Mouse (Mus musculus) olfactory bulb, adult 2 months (tissue): ENCODE measurements around the gene Tnfrsf13b. TPM values are rescaled to one million over a fixed set of nuclear protein-coding genes. Genes with fewer than 3 reads are reported as not detected.
"Not testable (repeated sequence)": the region's sequence is repeated elsewhere in the genome, so short reads cannot be mapped to it uniquely, and the experiment has no call there.

ENCODE experiments used
- H3K27ac ChIP-seq: fragments of 200-500 bp; 2 replicates; pipeline ENCODE4 v1.5.1; 2012; ENCODE audit warnings: low read depth, low read length; ENCODE audit not compliant: insufficient read depth
- H3K4me1 ChIP-seq: fragments of 200-500 bp; 2 replicates; pipeline ENCODE4 v1.6.1; 2012; ENCODE audit warnings: low read length; ENCODE audit not compliant: control insufficient read depth, insufficient read depth
- H3K4me3 ChIP-seq: fragments of 200-500 bp; 2 replicates; pipeline ENCODE4 v1.5.1; 2012; ENCODE audit warnings: mild to moderate bottlenecking, low read depth, low read length, moderate library complexity; ENCODE audit not compliant: insufficient read depth
- CTCF ChIP-seq: fragments of 200-500 bp; IDR thresholded peaks from 2 replicates; pipeline ENCODE4 v1.5.1; 2012; ENCODE audit warnings: low read depth, mild to moderate bottlenecking, low read length, moderate library complexity; ENCODE audit not compliant: insufficient read depth
- POLR2A ChIP-seq: fragments of 200-500 bp; IDR thresholded peaks from 2 replicates; pipeline ENCODE4 v1.6.1; 2012; ENCODE audit warnings: mild to moderate bottlenecking, low read depth, low read length, moderate library complexity; ENCODE audit not compliant: insufficient read depth
- WGBS: fragments of 180-500 bp; shearing (Covaris S2); methylation state at CpG from one replicate; pipeline ENCODE4 v1.1.7; 2018; 5-methylcytosine and 5-hydroxymethylcytosine counted together
- polyA plus RNA-seq: library from polyadenylated mRNA; stranded (reverse); fragments of >200 nt; gene quantifications from 2 replicates; pipeline ENCODE4 v1.2.4, GENCODE M21; 2012; ENCODE audit warnings: low replicate concordance; ENCODE audit not compliant: missing spikeins, insufficient read depth, insufficient read length

The Tnfrsf13b gene
- polyA plus RNA-seq, 1 experiment, result not detected

DNA sequence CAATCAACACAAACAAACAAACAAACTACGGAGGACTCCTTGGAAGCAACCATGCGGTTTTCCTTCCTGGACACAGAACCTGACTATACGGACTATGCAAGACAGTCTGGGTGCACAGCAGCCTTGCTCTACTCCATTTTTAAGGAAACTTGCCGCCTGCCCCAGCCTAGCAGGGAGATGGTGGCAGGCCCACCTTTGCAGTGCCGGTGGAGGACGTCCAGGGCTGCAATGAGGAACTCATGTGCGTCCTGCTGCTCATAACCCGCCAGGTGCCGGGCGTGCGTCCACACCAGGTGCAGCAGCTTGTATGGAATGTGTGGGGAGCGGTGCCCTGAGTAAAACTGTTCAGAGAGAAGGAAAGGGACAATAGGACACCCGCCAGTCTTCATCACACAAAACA is 34.6 kb downstream of the Tnfrsf13b start:
- 90% methylated on average over 13 of the region's 13 CpGs for WGBS
- no peak for TF ChIP-seq CTCF
- no peak for TF ChIP-seq POLR2A
- Histone ChIP-seq H3K27ac (no peak overlapping the region), H3K4me3 (no peak overlapping the region), H3K4me1 (no peaks in the 10 kb centered on the region)

DNA sequence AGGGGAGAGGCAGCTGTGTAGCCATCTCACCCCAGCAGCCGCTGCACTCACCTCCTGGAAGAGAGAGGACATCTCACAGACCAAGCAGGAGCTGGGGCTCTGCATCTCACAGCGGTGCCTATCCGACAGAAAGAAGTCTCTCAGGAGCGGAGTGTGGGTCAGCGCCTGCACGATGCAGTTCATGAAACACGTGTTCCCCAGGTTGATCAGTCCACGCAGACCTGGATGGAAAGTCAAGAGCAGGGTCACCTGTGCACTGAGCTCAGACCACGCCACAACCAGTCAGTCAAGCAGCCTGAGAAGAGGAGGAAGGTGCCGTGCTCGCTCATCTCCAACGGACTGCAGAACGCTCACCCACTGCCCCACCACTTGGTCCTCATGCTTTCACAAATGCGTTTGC is 36.2 kb downstream of the Tnfrsf13b start:
- 94% methylated on average over 14 of the region's 14 CpGs for WGBS
- H3K4me1 ChIP-seq, result no peaks in the 10 kb centered on the region
- TF ChIP-seq POLR2A, result no peak
- TF ChIP-seq CTCF, result no peak
- no peak overlapping the region for H3K4me3 ChIP-seq
- H3K27ac ChIP-seq, result no peak overlapping the region

DNA sequence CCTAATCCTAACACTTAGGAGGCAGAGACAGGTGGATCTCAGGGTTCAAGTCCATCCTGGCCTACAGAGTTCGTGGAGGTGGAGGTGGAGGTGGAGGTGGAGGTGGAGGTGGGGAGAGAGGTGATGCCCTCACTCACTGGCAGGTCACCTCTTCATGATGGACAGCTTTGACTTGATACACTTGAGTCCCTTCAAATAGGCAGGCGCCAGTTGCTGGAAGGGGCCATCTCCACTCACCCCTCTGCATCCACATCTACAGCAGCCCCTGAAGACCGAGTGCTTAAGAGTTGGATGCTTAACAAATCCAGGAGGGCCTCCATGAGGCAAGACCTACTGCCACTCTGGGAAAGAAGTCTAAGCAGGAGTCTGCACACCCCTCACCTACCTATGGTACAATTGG is 36.8 kb downstream of the Tnfrsf13b start:
- H3K4me3 ChIP-seq, result no peak overlapping the region
- WGBS, result 86% methylated on average over 3 of the region's 3 CpGs

DNA sequence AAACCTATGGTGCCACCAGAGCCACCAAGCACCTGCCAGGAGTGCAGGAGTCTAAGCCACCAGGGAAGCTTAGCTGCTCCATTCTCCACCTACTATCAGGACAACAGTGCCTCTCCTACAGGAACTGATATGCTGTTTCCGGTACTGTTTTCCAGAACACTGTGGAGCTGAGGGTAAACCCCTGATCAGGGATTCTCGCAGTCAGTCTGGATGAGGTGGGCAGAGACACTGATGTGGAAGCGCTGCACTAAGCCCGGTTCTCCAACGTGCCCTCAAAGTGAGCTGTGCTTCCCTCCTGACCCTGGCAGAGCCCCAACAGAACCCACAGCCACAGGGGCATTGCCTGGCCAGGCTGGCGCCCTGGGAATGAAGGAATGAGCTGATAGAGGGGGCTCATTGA is 37.8 kb downstream of the Tnfrsf13b start:
- Histone ChIP-seq H3K27ac (no peak overlapping the region), H3K4me3 (no peak overlapping the region), H3K4me1 (peaks cover 8% of the 10 kb centered on the region)
- 89% methylated on average over 6 of the region's 6 CpGs for WGBS
- TF ChIP-seq POLR2A (no peak), CTCF (no peak)

More for the DNA sequence above, 36.8 kb downstream of the Tnfrsf13b start:
- peaks cover 4% of the 10 kb centered on the region; the same call in 1 of the 2 replicates for H3K4me1 ChIP-seq
- no peak overlapping the region for H3K27ac ChIP-seq
- no peak for TF ChIP-seq CTCF

DNA sequence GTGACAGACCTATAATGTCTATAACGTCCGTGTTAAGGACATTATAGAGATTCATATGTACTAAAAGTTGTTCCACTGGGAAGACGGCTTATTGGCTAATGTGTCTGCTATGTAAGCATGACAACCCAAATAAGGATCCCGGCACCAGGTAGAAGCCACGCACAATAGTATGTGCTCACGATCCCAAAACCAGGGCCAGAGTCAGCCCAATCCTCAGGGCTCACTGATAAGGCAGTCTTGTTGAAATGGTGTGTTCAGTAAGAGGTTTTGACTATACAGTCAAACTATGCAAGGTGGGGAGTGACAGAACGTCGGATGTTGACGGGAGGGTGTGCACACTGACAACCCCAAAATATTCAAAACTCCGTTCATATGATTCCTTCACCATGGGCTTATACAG is 38.3 kb downstream of the Tnfrsf13b start:
- no peak overlapping the region for H3K4me3 ChIP-seq
- peaks cover 10% of the 10 kb centered on the region for H3K4me1 ChIP-seq
- TF ChIP-seq CTCF (no peak), POLR2A (no peak)
- WGBS, result 93% methylated on average over 10 of the region's 10 CpGs
- H3K27ac ChIP-seq, result no peak overlapping the region

DNA sequence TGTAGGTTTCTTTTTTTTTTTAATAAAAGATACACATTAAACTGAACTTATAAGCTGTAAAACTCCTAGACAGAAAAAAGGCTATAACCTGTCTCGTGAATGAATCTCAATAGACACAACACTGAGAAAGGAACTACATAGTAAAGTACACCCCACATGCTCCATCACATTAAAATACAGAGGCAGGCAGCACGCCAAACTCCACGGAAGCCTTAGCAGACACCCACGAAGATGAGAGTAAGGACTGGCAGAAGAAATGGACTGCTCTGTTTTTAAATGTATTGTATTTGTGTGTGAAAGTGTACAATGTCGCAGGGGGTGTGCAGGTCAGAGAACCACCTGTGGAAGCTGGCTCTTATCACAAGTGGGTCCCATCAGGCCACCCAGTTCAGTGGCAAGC is 43.6 kb downstream of the Tnfrsf13b start:
- whole genome bisulfite sequencing, result 35% methylated on average over 5 of the region's 5 CpGs
- Histone ChIP-seq H3K4me1 (peaks cover 23% of the 10 kb centered on the region), H3K27ac (no peak overlapping the region), H3K4me3 (no peak overlapping the region)
- no peak for TF ChIP-seq CTCF
- no peak for TF ChIP-seq POLR2A

DNA sequence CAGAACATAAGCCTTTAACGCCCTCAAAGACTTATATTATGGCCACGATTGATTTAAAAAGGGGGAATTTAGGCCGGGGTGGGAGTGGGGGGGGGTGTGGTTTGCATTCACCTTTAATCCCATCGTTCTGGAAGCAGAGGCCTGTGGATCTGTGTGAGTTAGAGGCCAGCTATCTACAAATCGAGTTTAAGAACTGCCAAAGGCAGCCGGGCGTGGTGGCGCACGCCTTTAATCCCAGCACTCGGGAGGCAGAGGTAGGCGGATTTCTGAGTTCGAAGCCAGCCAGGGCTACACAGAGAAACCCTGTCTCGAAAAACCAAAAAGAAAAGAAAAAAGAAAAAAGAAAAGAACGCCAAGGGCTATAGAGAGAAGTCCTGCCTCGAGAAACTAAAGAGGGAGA is 46.9 kb downstream of the Tnfrsf13b start:
- H3K4me1 ChIP-seq, result peaks cover 17% of the 10 kb centered on the region
- WGBS, result 16% methylated on average over 15 of the region's 15 CpGs
- H3K4me3 ChIP-seq, result peak overlapping the region; percentile 21; the same call in 1 of the 2 replicates
- not testable (repeated sequence) for H3K27ac ChIP-seq

DNA sequence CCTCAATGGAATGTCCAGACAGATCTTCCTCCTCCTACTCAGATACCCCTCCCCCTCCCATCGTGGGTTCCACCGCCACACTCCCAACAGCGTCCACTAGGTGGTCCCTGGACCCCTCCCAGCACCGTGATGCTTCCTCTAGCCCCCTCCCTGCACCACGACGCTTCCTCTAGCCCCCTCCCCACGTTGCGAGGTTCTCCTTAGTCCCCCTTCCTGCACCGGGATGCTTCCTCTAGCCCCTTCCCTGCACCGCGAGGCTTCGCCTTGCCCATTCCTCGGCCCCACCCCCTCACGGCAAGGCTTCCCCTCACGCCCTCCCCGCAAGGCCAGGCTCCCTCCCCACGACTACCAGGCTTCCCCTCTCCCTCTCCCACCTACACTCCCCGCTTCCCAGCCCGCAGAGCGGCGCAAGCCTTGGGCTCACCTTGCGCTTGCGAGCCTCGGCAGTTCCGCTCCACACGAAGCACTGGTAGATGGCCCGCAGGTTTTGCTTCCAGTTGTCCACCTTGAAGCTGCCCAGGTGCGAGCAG is 47.8 kb downstream of the Tnfrsf13b start:
- Histone ChIP-seq H3K4me1 (peaks cover 15% of the 10 kb centered on the region), H3K4me3 (peak overlapping the region; percentile 94), H3K27ac (peak overlapping the region; percentile 96)
- WGBS, result under 1% methylated on average over 28 of the region's 28 CpGs
- TF ChIP-seq POLR2A (no peak), CTCF (no peak; the same call in 1 of the 2 replicates)

DNA sequence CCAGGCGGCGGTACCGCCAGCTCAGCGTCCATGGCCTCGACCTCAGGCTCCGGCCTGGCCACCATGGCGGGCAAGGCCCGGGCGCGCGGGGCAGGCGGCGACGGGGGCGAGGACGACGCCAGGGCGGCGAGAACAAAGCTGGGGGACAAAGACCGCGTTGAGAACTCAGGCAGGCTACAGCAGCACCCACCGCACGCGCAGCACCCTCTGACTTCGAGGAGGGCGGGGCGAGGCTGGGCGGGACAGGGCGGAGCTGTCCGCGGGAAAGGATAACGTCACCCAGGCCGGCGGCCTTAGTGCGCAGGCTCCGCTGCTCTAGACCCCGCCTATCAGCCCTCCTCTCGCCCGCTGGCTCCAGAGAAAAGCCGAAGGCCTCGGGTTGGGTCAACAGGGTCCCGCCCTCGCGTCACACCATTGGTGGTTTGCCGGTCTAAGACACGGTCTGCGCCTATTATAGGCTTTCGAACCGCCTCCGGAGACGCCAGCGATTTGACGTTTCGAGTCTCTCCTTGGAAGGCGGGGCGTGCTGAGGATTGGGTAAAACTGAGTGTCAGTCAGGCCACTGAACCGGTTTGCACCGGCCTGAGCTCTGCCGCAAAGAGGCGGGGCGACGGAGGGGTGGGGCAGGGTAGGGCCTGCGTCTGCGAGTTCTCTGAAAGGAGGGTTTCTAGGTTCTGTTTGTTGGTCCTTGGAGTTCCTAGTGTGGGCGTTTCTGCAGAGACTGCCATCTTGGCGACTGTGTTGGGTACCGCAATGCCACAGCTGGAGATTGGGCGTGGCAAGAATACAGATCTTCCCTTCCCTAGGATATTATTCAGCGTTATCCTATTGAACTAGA is 48.5 kb downstream of the Tnfrsf13b start, which contains the start of gene Usp22:
Gene Usp22, minus strand, starts transcription at position 235 of the 838 bp plus-strand sequence.
- WGBS, result under 1% methylated on average over 68 of the region's 69 CpGs
- Histone ChIP-seq H3K4me1 (peaks cover 13% of the 10 kb centered on the region), H3K4me3 (peak within 1 kb of the TSS; percentile 94), H3K27ac (peak within 1 kb of the TSS; percentile 96)
- TF ChIP-seq CTCF (no peak), POLR2A (peak; percentile 84)
